Mouse (Mus musculus): ENCODE measurements around the gene Pde5a. TPM values are rescaled to one million over a fixed set of nuclear protein-coding genes. Genes with fewer than 3 reads are reported as not detected.

Pde5a gene
- polyA plus RNA-seq, 1 experiment = 1.3 TPM

DNA sequence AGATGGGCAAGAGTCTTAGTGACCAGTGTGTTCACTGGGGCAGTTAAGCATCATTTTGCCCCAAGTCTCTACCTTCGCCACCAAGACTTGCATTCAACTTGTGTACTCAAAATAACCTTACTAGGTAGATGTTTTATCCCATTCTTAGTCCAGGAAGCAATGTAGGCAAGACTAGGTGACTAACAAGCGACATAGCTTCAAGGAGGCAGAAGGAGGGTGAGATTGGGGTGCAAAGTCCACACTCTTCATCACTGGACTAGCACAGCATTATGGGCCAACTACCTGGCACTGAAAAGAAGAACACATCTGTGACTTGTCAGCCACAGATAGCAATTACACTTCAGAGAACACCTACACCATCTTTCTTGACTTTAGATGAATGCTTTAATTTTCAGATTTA is 148.1 kb downstream of the Pde5a start:
- no peaks in the 10 kb centered on the region for H3K4me1 ChIP-seq (ENCODE audit: control insufficient read depth, insufficient read depth, low read length)
- H3K4me3 ChIP-seq (ENCODE audit: insufficient read depth, low read depth, low read length) = no peak overlapping the region
- H3K27me3 ChIP-seq (replicated peaks; ENCODE audit: control insufficient read depth, insufficient read depth, low read length) = no peaks in the 10 kb centered on the region
- TF ChIP-seq CTCF (conservative IDR thresholded peaks at IDR 0.05; ENCODE audit: insufficient read depth, insufficient read length, low read depth, low read length) (no peak), POLR2A (IDR thresholded peaks at IDR 0.05; ENCODE audit: low read depth, low read length) (no peak)
- DNase-seq = no peak
- no peaks in the 10 kb centered on the region for H3K36me3 ChIP-seq (ENCODE audit: control insufficient read depth, insufficient read depth, low read length)
- 70% methylated on average over 2 of the region's 2 CpGs for WGBS
- H3K27ac ChIP-seq (ENCODE audit: insufficient read depth, low read depth, low read length) = no peak overlapping the region

- Histone ChIP-seq H3K4me1 (ENCODE audit: control insufficient read depth, insufficient read depth, low read length) (no peaks in the 10 kb centered on the region), H3K36me3 (ENCODE audit: control insufficient read depth, insufficient read depth, low read length) (no peaks in the 10 kb centered on the region), H3K4me3 (ENCODE audit: insufficient read depth, low read depth, low read length) (no peak overlapping the region), H3K27me3 (replicated peaks; ENCODE audit: control insufficient read depth, insufficient read depth, low read length) (no peaks in the 10 kb centered on the region), H3K27ac (ENCODE audit: insufficient read depth, low read depth, low read length) (no peak overlapping the region)
- 94% methylated on average over 3 of the region's 3 CpGs for WGBS
- TF ChIP-seq CTCF (conservative IDR thresholded peaks at IDR 0.05; ENCODE audit: insufficient read depth, insufficient read length, low read depth, low read length) (no peak), POLR2A (IDR thresholded peaks at IDR 0.05; ENCODE audit: low read depth, low read length) (no peak)
- DNase-seq = no peak
These were observed 148.8 kb downstream of the Pde5a start for GRCm38 (mm10) chr3:122877543-122877942.

- H3K4me1 ChIP-seq (ENCODE audit: control insufficient read depth, insufficient read depth, low read length) = no peaks in the 10 kb centered on the region
- DNase-seq = no peak
- no peak for TF ChIP-seq POLR2A (IDR thresholded peaks at IDR 0.05; ENCODE audit: low read depth, low read length)
- no peak for TF ChIP-seq CTCF (conservative IDR thresholded peaks at IDR 0.05; ENCODE audit: insufficient read depth, insufficient read length, low read depth, low read length)
- H3K4me3 ChIP-seq (ENCODE audit: insufficient read depth, low read depth, low read length) = no peak overlapping the region
- no peaks in the 10 kb centered on the region for H3K36me3 ChIP-seq (ENCODE audit: control insufficient read depth, insufficient read depth, low read length)
- H3K27ac ChIP-seq (ENCODE audit: insufficient read depth, low read depth, low read length) = no peak overlapping the region
- H3K27me3 ChIP-seq (replicated peaks; ENCODE audit: control insufficient read depth, insufficient read depth, low read length) = no peaks in the 10 kb centered on the region
- 81% methylated on average over 8 of the region's 8 CpGs for WGBS
These were observed 150.1 kb downstream of the Pde5a start for GRCm38 (mm10) chr3:122878705-122879315.

GRCm38 (mm10) chr3:122887505-122888301 is 159.0 kb downstream of the Pde5a start:
- Histone ChIP-seq H3K36me3 (ENCODE audit: control insufficient read depth, insufficient read depth, low read length) (no peaks in the 10 kb centered on the region), H3K27me3 (replicated peaks; ENCODE audit: control insufficient read depth, insufficient read depth, low read length) (no peaks in the 10 kb centered on the region), H3K4me3 (ENCODE audit: insufficient read depth, low read depth, low read length) (no peak overlapping the region), H3K4me1 (ENCODE audit: control insufficient read depth, insufficient read depth, low read length) (no peaks in the 10 kb centered on the region), H3K27ac (ENCODE audit: insufficient read depth, low read depth, low read length) (no peak overlapping the region)
- WGBS = 77% methylated on average over 4 of the region's 4 CpGs
- no peak for DNase-seq
- TF ChIP-seq POLR2A (IDR thresholded peaks at IDR 0.05; ENCODE audit: low read depth, low read length) = no peak
- TF ChIP-seq CTCF (conservative IDR thresholded peaks at IDR 0.05; ENCODE audit: insufficient read depth, insufficient read length, low read depth, low read length) = no peak

DNA sequence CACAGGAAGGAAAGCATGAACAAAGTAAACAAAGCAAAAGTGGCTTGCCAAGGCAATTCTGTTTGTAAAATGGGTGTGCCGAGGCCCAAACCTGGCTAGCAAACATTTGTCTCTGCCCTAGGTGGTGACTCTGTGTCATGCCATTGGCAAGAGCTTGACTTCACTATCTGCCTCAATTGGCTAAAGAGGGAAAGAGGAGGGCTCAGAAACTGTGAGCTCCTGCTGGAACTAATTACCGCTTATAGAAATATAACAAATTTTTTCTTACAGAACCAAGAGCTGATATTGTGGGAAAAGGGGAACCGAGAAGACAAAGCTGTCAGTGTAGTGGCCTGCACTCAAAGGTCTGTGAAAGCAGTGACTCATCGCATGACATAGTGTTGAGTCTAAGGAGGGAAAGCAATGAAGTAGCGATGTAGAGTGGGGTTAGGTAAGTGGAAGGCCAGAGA is 159.6 kb downstream of the Pde5a start:
- no peaks in the 10 kb centered on the region for H3K4me1 ChIP-seq (ENCODE audit: control insufficient read depth, insufficient read depth, low read length)
- WGBS = 82% methylated on average over 5 of the region's 5 CpGs
- no peaks in the 10 kb centered on the region for H3K27me3 ChIP-seq (replicated peaks; ENCODE audit: control insufficient read depth, insufficient read depth, low read length)
- H3K4me3 ChIP-seq (ENCODE audit: insufficient read depth, low read depth, low read length) = no peak overlapping the region
- no peak for TF ChIP-seq CTCF (conservative IDR thresholded peaks at IDR 0.05; ENCODE audit: insufficient read depth, insufficient read length, low read depth, low read length)
- TF ChIP-seq POLR2A (IDR thresholded peaks at IDR 0.05; ENCODE audit: low read depth, low read length) = no peak
- no peak for DNase-seq
- no peak overlapping the region for H3K27ac ChIP-seq (ENCODE audit: insufficient read depth, low read depth, low read length)
- no peaks in the 10 kb centered on the region for H3K36me3 ChIP-seq (ENCODE audit: control insufficient read depth, insufficient read depth, low read length)

DNA sequence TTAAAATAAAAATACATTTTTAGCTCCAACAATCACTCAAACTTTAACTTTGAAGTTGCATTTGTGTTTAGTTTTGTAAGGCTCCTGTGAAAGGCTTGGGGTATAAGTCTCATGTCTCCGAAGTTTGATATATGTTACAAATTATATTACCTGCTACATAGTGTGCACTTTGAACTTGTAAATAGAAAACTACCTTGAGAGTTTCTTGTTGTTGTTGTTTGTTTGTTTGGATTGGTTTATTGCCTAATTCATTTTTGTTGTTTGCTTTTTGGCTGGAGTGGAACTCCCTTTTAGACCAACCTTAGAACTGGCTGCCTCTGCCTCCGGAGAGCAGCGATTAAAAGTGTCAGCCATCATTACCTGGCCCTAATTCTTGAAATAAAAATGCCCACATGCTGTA is 166.0 kb downstream of the Pde5a start, which contains the start of gene Fabp2:
Gene Fabp2 (plus strand): TSS at position 301 of the 400 bp plus-strand sequence.
- H3K36me3 ChIP-seq (ENCODE audit: control insufficient read depth, insufficient read depth, low read length) = no peaks in the 10 kb centered on the region
- no peaks in the 10 kb centered on the region for H3K27me3 ChIP-seq (replicated peaks; ENCODE audit: control insufficient read depth, insufficient read depth, low read length)
- H3K27ac ChIP-seq (ENCODE audit: insufficient read depth, low read depth, low read length) = no peak within 1 kb of the TSS
- WGBS = 94% methylated on average over 3 of the region's 3 CpGs
- no peak within 1 kb of the TSS for H3K4me3 ChIP-seq (ENCODE audit: insufficient read depth, low read depth, low read length)
- TF ChIP-seq POLR2A (IDR thresholded peaks at IDR 0.05; ENCODE audit: low read depth, low read length) (no peak), CTCF (conservative IDR thresholded peaks at IDR 0.05; ENCODE audit: insufficient read depth, insufficient read length, low read depth, low read length) (no peak)
- DNase-seq = no peak
- no peaks in the 10 kb centered on the region for H3K4me1 ChIP-seq (ENCODE audit: control insufficient read depth, insufficient read depth, low read length)

GRCm38 (mm10) chr3:122895189-122895731 is 166.5 kb downstream of the Pde5a start:
- no peak overlapping the region for H3K4me3 ChIP-seq (ENCODE audit: insufficient read depth, low read depth, low read length)
- TF ChIP-seq CTCF (conservative IDR thresholded peaks at IDR 0.05; ENCODE audit: insufficient read depth, insufficient read length, low read depth, low read length) (no peak), POLR2A (IDR thresholded peaks at IDR 0.05; ENCODE audit: low read depth, low read length) (no peak)
- 67% methylated on average over 11 of the region's 11 CpGs for WGBS
- no peaks in the 10 kb centered on the region for H3K27me3 ChIP-seq (replicated peaks; ENCODE audit: control insufficient read depth, insufficient read depth, low read length)
- no peak overlapping the region for H3K27ac ChIP-seq (ENCODE audit: insufficient read depth, low read depth, low read length)
- DNase-seq = no peak
- no peaks in the 10 kb centered on the region for H3K36me3 ChIP-seq (ENCODE audit: control insufficient read depth, insufficient read depth, low read length)
- no peaks in the 10 kb centered on the region for H3K4me1 ChIP-seq (ENCODE audit: control insufficient read depth, insufficient read depth, low read length)
